In the genomic region with DNA sequence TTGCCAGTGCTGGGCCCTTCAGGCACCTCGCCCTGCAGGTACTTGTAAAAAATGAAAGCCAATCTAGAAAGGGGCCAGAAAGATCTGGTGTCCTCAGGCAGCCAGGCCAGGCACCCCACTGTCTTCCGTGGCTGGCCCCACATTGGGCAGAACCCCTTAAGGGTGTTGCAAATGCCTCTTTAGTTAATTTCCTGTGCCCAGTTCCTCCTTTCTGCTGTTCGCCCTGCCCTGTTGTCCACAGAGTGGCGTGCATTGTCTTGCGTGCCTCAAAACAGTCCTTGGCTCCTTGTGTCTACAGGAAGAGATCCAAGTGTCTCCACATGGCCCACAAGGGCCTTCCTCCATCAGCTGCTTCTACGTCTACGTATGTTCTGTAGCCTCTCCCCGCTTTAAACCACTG, we compare ENCODE assay signal across 8 mouse cellular contexts. TPM values are rescaled to one million over a fixed set of nuclear protein-coding genes. Genes with fewer than 3 reads are reported as not detected.
A peak's percentile ranks its signal among the peaks of the same experiment; 100 is the strongest.
DNase-seq lines count a peak whose midpoint lies in the region; ATAC-seq and TF ChIP-seq lines count a peak whose summit lies in the region.

No protein-coding gene starts in this region.

- intact Hi-C loops in heart, postnatal 25 days (cut with DNase I) = loop anchor here (5.0 kb wide), 1 partner anchor 59 kb away; no protein-coding TSS in a partner anchor

- H3K4me1 ChIP-seq in heart, embryonic 10.5 days = peaks cover 58% of the 10 kb centered on the region
- H3K4me1 ChIP-seq in bone marrow macrophage, adult 2 months (ENCODE audit: control insufficient read depth, insufficient read depth, low read length) = peaks cover 53% of the 10 kb centered on the region
- H3K4me1 ChIP-seq in liver, postnatal 0 days (ENCODE audit: insufficient read depth) = peaks cover 49% of the 10 kb centered on the region
- H3K4me1 ChIP-seq in midbrain, embryonic 16.5 days (ENCODE audit: control insufficient read depth, insufficient read depth, low read length) = peaks cover 2% of the 10 kb centered on the region

- no peak for TF ChIP-seq CTCF in bone marrow macrophage, adult 2 months (IDR thresholded peaks at IDR 0.05; ENCODE audit: low read depth, low read length)
- TF ChIP-seq CTCF in liver, postnatal 0 days (IDR thresholded peaks at IDR 0.05; ENCODE audit: low read depth) = peak; percentile 23

- no peaks in the 10 kb centered on the region for H3K27me3 ChIP-seq in heart, embryonic 10.5 days (ENCODE audit: insufficient read depth, poor library complexity, severe bottlenecking)
- H3K27me3 ChIP-seq in liver, postnatal 0 days (ENCODE audit: insufficient read depth, low read length) = no peaks in the 10 kb centered on the region
- peaks cover 15% of the 10 kb centered on the region for H3K27me3 ChIP-seq in midbrain, embryonic 16.5 days (ENCODE audit: control insufficient read depth, insufficient read depth, low read depth, low read length)

- H3K9ac ChIP-seq in liver, postnatal 0 days (replicated peaks) = peak overlapping the region; percentile 42
- H3K9ac ChIP-seq in midbrain, embryonic 16.5 days (ENCODE audit: low read depth, low read length) = no peak overlapping the region

- peak overlapping the region; percentile 46 for H3K4me2 ChIP-seq in liver, postnatal 0 days (ENCODE audit: low read depth, low read length)
- H3K4me2 ChIP-seq in midbrain, embryonic 16.5 days (ENCODE audit: low read length) = no peak overlapping the region

- no peak overlapping the region for H3K4me3 ChIP-seq in heart, embryonic 10.5 days
- no peak overlapping the region for H3K4me3 ChIP-seq in bone marrow macrophage, adult 2 months (ENCODE audit: insufficient read depth, low read length)
- no peak overlapping the region for H3K4me3 ChIP-seq in liver, postnatal 0 days (ENCODE audit: low read depth, low read length)
- no peak overlapping the region for H3K4me3 ChIP-seq in midbrain, embryonic 16.5 days (ENCODE audit: low read depth, low read length)

- no peak for TF ChIP-seq POLR2A in bone marrow macrophage, adult 2 months (IDR thresholded peaks at IDR 0.05; ENCODE audit: borderline replicate concordance, low read depth, low read length)

- no peak for TF ChIP-seq EP300 in liver, postnatal 0 days (IDR thresholded peaks at IDR 0.05; ENCODE audit: low read depth)

- peak overlapping the region; percentile 56; the same call in 1 of the 2 replicates for H3K27ac ChIP-seq in heart, embryonic 10.5 days
- peak overlapping the region; percentile 77 for H3K27ac ChIP-seq in bone marrow macrophage, adult 2 months (ENCODE audit: insufficient read depth, low read depth, low read length)
- peak overlapping the region; percentile 79 for H3K27ac ChIP-seq in liver, postnatal 0 days (ENCODE audit: low read depth)
- no peak overlapping the region for H3K27ac ChIP-seq in midbrain, embryonic 16.5 days (ENCODE audit: low read length)

- no peaks in the 10 kb centered on the region for H3K9me3 ChIP-seq in heart, embryonic 10.5 days
- H3K9me3 ChIP-seq in liver, postnatal 0 days (ENCODE audit: low read length) = no peaks in the 10 kb centered on the region
- H3K9me3 ChIP-seq in midbrain, embryonic 16.5 days (replicated peaks; ENCODE audit: control insufficient read depth, low read length, poor library complexity, severe bottlenecking) = no peaks in the 10 kb centered on the region

- DNase-seq in heart, embryonic 10.5 days (ENCODE audit: low spot score) = no peak
- no peak for DNase-seq in heart, postnatal 25 days (ENCODE audit: low spot score)
- DNase-seq in liver, postnatal 0 days = no peak
- DNase-seq in urinary bladder, postnatal 14 days (ENCODE audit: low spot score) = no peak
- no peak for DNase-seq in gastrocnemius, adult 8-10 months (ENCODE audit: low spot score in 2 of 2)

- peaks cover 1% of the 10 kb centered on the region; the same call in 1 of the 2 replicates for H3K36me3 ChIP-seq in heart, embryonic 10.5 days
- H3K36me3 ChIP-seq in liver, postnatal 0 days (replicated peaks; ENCODE audit: insufficient read depth, low read length) = peaks cover under 1% of the 10 kb centered on the region; the same call in 1 of the 2 replicates
- H3K36me3 ChIP-seq in midbrain, embryonic 16.5 days (ENCODE audit: control insufficient read depth, insufficient read depth, low read length) = no peaks in the 10 kb centered on the region

- WGBS in heart, embryonic 10.5 days = 82% methylated on average over 8 of the region's 8 CpGs
- WGBS in liver, postnatal 0 days (ENCODE audit: insufficient replicate concordance) = 54% methylated on average over 8 of the region's 8 CpGs
- WGBS in midbrain, embryonic 16.5 days = 81% methylated on average over 8 of the region's 8 CpGs

- peak; percentile 62 for ATAC-seq in liver, postnatal 0 days
- ATAC-seq in neutrophil, adult 5-6 weeks (ENCODE audit: extremely low read depth, insufficient number of reproducible peaks, low FRiP score, poor library complexity, severe bottlenecking) = peak; percentile 77
- no peak for ATAC-seq in midbrain, embryonic 16.5 days

RNA-seq across cellular contexts. Expression of a gene that starts 55.3 kb away (rescaled TPM):
- polyA plus RNA-seq in heart, embryonic 10.5 days (2016; fragmentation: Nextera tagmentation; extraction: Ambion mirVana) = 12.1 and 14.3 TPM in 2 replicates
- 10 to 100 TPM; 38.0 to 55.6 TPM for total RNA-seq in heart, postnatal 25 days (2021)
- polyA plus RNA-seq in bone marrow macrophage, adult 2 months (2012; ENCODE audit: insufficient read depth, insufficient read length, missing spikeins) = 49.3 and 57.2 TPM in 2 replicates
- 3.8 and 4.4 TPM in 2 replicates for polyA plus RNA-seq in liver, postnatal 0 days (2015; fragmentation: Nextera tagmentation; extraction: Ambion mirVana)
- 24.9 and 25.3 TPM in 2 replicates for total RNA-seq in neutrophil, adult 5-6 weeks (2017)
- polyA plus RNA-seq in midbrain, embryonic 16.5 days (2015; fragmentation: Nextera tagmentation; extraction: Ambion mirVana) = 2.6 and 3.0 TPM in 2 replicates
- total RNA-seq in gastrocnemius, adult 8-10 months (2022) = 10 to 100 TPM; 21.4 to 34.5 (median 25.8) TPM
